Mouse (Mus musculus) ovary, postnatal 36 days (tissue): ENCODE data around the gene Zfp365.

ENCODE experiments used
- DNase-seq: peaks from one replicate; pipeline ENCODE4 v3.0.0; 2022; ENCODE audit warnings: low spot score, mixed read lengths

The Zfp365 gene

DNA sequence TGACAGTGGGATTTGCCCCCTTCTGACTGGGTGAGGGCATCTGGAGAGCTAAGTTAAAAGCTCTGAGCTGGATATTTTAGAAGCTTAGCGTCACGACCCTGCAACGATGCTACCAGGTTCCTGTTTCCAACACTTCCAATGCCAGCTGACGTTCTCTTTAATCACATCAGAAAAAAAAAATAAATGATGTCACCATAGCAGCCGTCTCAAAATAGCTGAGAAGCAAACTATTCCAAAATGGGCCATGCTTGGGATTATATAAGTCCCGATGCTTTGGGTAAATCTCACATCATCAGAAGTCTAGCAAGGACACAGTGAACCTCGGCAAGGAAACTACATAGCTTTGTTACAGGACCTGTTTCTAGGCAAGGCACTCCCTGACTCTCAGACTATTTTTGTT, 9.1 kb downstream of the Zfp365 start:
- DNase-seq, result no peak

DNA sequence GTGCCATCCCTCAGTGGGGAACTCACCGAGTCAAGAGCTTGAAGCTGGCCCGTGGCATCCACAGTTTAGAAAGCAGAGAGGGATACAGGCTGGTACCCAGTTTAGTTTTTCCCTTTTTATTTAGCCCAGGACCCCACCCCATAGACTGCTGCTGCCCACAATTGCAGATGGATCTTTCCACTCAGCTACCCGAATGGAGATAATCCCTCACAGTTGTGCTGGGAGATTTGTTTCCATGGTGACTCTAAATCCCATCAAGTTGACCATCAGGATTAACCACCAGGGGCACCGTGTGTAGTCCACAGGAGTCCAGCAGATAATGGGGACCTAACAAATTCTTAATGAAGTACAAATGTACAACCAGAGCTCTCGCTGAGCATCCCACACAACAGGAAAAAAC, 11.3 kb downstream of the Zfp365 start:
- no peak for DNase-seq

DNA sequence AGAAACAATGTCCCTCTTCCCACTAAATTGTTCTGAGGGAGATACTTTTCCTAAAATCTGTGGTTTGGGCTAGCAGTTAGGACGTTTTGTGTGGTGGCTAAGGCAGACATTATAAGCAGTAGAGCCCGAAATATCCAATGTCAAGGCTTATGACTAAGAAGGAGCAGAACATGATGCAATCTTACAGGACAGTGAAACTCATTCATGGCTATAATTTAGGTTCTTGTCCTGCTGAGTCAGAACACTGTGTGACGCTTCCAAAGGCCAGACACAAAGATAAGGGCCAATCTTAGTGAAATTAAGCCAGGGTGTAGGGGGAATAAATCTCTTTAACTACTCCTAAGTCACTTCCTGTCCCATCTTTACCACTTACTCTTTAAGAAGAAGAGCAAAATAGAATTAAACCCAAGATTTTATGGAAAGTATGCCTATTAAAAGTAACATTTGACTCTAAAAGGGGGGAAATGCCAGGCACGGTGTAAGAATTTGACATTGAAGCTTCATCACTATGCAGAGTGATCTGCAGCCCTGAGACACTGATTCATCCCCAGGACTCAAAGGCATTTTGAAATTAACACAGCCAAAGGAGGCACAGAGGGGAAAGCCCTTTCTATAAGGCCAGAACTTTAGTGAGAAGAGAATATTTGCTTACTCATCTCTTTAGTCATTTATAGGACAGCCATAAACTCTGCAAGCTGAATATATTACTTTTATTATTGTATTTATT, 13.3 kb downstream of the Zfp365 start:
- DNase-seq, result no peak

DNA sequence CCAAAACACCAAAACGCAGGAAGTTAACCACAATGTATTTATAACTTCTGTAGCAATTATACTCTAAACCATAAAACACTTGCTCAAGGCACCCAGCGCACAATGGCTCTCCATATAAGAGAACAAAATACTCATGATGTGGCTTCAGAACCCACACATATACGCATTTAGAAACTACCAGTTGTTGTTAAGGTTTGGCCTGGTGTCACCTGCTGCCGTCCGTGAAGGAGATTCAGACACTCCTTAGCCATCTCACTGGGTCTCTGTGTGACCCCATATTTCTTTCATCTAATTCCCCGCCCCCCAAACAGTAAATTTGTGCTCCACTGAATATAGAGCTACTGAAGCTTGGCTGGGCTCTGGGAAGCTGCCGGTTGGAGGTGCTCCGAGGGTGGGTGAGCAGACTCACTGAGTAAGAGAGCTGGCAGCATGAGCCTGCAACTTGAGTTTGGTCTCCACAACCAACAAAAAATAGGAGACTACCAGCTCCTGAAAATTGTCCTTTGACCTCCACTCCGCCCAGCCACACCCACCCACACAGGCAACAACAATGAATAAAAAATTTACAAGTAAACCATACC, 14.0 kb downstream of the Zfp365 start:
- no peak for DNase-seq

DNA sequence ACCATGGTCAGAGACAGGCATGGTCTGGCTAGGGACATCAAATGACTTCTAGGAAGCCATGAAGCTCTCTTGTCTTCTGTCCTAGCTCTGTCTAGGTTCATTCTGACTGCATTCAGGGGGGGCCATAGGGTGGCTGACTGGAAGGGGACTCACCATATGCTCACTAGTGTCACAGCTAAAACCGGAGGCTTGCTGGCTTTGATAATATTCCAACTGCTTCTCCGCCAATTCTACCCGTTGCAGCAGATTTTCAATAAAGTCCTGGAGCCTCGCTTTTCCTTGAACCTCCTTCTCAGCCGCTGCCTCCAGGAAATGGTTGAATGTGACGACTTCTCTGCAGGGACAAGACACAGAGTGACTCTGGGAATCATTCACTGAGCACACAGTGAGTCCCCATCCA, 15.2 kb downstream of the Zfp365 start:
- no peak for DNase-seq

DNA sequence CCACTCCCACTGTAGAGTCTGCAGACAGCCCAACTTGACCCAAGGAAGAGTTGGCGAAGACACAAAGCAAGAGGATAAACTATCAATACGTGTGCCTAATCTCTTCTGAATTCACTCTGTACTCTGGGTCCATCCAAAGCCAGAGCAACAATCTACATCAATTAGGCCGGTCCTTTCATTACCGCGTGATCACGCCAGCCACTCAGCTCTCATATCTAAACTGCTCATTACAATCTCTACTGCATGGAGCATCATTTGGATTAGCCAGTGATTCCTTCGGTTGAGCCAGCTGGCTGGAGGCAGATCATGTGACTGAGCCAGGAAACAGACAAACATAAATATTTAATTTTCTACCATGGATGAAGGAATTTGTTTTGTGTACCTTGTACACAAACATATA, 17.8 kb downstream of the Zfp365 start:
- no peak for DNase-seq

DNA sequence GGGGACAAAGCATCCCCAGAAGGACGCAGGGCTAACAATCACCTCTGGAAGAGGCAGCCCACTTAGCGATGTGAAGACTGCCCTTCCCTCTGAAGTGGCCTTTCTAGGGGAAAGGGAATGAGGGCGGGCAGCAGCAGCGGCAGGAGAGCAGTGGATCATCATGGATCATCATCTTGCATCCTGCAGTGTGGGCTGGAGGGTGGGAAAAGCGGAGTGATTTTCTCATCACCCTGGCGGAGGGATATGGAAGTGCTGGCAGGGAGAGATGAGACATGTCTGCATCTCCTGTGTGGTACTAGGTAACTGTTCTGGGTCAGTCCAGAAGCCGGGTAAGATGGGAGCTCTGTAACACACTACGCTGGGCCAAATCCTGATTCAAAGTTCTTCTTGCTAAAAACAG, 18.4 kb downstream of the Zfp365 start:
- DNase-seq, result no peak

DNA sequence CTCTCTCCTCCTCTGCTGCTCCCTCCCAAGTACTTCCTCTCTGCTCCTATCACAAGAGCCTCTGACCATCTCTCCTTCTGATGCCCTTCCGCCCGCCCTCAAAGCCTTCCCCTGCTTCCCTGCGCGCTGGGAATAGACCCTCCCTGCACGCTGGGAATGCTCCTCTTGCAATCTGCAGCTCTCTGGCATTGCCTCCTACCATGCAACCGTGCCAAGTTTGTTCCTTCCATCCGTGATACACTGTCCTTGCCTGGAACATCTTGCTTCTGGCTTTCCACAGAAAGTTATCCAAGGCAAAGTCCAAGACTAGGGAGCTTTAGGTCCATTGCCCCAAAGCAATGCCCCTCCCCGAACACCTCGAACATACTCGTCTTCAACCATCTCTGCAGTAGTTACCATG, 19.2 kb downstream of the Zfp365 start:
- no peak for DNase-seq

DNA sequence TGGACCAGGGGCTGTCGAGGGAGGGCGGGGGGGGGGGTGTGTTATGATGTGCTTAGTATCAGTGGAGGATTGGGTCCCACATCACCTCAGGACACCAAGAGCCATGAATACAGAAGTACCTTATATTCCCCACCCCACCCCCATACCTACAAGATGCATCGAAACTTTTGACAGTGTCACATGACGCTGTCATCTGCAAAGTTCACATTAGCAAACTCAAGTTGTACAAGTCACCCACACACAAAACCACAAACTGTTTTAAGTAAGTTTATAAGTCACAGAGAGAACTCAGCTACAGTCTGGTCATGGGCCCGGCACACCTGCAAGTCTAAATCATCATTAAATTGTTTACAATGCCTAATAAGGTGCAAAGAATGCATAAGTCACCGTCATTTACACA, 21.3 kb downstream of the Zfp365 start:
- no peak for DNase-seq

DNA sequence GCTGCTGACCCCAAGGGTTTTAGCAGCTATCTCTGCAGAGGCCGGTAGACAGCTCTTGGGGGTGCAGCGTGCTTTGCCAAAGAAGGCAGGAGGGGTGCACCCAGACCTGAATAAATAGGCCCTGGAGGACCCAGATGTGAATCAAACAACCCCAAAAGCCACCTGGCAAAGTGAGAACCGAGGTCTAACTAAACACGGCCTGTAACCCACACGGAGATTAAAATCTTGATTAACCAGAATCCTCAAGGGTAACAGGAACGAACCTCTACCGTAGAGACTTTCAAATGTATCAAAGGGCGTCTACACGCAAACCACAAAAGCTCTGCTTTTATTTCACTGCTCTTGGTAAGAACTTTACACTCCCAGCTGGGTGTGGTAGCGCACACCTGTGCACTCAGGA, 24.5 kb downstream of the Zfp365 start:
- no peak for DNase-seq

DNA sequence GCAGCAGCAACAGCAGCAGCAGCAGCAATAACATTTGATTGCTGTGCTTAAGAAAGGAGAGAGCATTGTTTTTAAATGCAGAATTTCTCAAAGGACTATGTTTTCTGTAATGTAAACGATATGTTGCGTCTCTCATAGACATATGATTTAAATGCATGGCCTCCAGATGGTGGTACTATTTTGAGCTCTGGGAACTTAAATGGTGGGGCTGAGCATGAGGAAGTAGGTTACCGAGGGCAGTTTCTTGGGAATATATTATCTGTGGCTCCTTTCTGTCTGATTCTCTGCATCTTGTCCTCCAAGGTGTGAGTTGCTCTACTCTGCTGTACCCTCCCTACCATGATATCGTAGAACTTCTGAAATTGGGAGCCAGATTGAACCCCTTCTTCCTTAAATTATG, 31.8 kb downstream of the Zfp365 start:
- no peak for DNase-seq

DNA sequence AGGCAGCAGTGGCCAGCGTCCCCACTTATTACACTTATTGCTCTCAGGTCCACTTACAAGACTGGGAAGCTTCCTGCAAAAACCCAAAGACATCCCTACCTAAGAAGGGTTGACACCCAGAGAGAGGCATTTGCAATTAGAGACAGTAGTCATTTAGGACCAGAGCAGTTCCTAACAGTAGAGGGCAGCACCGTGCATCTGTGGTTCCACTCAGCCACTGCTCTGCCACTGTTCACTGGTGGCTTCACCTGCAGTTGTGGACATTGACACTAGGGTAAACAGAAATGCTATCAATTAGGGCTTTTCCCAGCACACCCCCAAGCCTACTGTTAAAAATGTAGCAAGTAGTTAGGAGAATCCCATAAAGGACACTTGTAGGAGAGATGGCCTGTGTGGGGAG, 40.7 kb downstream of the Zfp365 start:
- DNase-seq, result peak; percentile 45

DNA sequence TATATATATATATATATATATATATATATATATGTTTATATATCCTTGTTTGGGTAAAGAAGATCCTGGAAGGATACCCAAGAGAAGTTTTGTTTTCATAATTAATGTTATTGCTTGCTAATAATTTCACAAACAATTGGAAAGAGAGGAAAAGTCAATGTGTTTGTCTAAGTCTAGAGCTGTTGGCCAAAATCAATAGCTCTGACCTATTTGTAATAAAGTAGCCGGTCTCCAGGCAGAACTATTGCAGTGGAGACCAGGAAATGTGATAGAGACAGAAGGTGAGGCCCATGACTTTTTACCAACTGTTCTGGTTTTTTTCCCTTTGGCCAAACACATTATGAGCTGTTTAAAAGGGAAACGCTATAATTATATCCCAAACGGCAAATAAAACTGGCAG, 44.2 kb downstream of the Zfp365 start:
- DNase-seq, result no peak

DNA sequence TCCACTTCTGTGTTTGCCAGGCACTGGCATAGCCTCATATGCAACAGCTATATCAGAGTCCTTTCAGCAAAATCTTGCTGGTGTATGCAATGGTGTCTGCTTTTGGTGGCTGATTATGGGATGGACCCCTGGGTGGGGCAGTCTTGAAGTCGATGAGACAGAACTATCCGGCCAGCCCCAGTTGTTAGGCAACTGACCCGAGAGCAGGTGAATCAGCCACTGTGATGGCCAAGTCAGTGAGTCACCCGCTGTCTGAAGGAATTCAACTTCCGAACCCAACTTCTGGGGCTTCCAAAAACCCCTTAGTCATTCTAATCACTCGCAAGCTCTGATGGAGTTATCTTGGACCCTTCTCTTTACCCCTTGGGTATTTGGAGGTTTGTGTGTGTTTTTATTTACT, 46.6 kb downstream of the Zfp365 start:
- no peak for DNase-seq

DNA sequence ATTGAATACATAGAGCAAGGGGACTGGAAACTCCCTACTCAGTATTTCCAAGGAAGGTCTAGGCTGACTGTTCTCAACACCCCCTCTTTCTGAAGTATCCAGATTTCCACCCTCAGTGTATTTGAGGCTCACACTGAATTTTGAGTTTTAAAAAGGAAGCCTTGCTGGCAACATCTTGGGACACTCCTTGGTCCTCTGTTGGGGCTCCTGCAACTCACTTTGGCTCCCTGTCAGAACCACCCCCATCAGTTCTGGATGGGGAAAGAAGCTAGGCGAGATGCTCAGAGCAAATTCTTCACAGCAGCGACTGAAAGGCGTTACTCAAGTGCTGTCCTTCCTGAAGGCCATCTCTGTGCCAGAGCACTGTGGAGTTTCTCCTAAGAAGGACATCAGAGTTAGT, 47.4 kb downstream of the Zfp365 start:
- no peak for DNase-seq

DNA sequence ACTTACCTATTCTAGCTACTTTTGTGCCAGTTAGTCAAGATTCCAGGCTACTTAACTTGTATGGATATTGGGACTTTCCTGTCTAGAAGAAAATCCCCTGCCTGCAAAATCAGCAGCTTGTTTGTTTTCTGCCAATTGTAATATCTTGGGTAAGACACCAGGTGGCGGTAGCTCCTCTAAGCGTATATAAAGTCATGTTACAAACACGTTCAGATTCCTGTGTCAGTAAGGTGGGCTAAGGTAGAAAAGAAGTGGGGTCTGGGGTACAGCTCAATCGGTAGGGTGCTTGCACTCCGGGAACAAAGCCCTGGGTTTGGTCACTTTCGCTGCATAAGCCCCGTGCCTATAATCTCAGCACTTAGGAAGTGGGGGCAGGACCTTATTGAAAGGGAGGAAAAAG, 50.1 kb downstream of the Zfp365 start:
- no peak for DNase-seq

DNA sequence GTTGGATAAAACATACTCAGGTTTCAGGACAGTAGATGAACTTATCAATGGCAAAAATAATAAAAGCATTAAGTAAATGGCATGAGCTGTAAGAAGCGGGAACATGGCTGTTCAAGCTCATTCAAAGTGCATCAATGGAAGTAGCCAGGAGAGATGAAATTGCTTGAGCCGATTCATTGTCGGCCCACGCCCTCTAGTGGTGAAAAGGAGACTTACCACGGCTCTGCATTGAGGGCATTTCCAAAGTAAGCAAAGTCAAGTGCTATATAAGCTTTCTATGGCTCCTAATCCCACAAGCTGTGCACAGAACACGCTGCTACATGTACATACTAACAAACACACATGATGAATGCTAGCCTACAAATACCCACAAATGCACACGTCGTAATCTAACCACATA, 53.6 kb downstream of the Zfp365 start:
- peak; percentile 56 for DNase-seq

DNA sequence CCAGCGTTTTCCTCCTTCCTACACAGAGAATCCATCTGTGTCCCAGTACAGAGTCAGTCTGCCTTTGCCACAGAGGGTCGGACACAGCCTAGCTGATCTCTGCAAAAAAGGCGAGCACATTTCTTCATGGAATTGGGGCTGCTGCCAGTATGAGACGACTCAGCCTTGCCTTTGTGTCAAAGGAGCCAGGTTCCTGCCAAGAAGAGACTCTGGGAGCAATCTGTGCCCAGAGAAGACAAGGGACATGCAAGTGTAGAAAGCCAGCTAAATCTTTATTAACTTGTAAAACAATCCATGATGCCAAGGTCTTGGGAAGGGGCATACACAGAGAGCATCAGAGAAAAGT, 54.9 kb downstream of the Zfp365 start:
- peak; percentile 12 for DNase-seq

DNA sequence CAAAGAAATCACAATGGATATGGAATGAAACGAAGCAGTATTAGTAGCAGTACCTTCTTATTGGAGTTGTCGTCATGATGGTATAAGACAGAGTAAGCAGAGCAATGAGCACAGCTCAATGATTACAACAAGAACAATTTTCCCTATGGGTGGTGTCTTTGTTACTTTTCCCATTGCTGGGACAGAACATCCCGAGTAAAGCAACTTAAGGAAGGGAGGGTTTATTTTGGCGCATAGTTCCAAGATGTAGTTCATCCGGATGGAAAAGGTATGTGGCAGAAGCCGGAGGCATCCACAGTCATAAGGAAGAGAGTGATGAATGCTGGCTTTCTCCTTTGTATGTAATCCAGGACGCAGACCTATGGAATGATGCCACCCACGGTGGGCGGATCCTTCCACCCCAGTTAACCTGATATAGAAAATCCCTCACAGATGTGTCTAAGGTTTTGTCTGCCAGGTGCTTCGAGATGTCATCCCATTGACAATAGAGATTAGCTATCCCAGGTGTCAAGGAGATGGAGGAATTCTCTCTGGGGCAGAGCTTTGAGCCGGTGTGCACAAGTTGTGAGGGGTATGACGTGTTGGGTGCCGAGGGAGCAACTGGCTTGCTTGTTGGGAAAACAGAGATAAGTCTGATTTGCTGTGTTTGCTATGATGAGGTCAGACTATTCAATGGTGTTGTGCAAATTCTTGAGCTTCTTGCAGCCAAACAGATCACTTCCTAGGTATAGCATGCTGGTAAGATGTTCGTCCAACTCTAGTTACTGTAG, 55.5 kb downstream of the Zfp365 start:
- DNase-seq, result no peak

DNA sequence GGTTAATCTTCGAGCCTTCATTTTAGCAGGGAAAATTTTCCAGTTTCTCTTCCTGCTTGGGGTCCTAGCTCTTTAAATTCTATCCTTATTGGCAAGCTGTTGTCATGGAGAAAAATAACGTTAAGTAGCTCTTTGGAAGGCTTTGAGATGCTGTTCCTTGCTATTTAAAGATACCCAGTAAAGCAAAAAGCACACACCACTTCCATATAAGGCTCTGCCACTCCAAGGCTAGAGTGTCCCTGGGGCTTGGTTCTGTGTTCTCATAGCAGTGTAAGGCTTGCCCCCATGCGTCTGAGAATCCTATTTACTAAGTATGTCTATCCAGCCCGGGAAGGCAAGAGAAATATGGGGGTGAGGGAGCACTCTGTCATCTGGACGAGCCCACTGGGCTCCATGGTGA, 56.7 kb downstream of the Zfp365 start:
- no peak for DNase-seq

DNA sequence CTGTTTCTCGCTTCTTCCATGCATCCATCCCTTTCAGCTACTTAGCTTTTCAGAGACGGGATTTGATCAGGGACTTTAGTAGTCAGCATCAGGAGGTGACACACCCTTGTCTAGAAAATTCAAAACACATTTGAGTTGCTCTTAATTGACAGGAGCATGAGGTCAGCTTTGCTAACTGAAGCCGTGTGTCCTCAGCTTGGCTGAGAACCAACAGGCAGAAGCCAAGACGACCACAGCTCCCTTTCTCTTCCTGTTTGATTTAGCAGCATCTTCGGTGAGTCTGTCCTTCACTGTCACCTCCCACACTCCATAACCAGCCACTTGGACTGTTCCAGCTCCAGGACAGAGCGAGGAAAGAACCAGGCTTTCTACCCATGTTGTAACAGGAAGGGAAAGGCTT, 60.1 kb downstream of the Zfp365 start:
- no peak for DNase-seq

DNA sequence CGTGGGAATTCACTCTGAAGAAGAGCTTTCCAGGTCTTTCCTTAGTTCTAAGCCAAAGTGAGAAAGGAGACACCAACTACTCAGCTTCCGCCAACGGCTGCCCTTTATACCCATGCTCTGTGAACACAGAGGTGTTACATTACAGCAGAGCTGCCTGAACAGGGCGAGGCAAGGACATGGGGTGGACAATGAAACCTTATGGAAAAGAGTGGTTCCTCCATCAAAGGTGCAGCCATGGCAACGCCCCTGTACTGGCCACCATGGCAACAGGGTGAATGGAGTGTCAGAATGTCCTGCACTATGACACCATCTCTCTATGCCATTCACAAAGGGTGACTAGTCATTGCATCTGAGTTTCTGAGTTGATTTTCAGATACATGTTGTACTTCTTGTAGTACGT, 61.4 kb downstream of the Zfp365 start:
- DNase-seq, result no peak

DNA sequence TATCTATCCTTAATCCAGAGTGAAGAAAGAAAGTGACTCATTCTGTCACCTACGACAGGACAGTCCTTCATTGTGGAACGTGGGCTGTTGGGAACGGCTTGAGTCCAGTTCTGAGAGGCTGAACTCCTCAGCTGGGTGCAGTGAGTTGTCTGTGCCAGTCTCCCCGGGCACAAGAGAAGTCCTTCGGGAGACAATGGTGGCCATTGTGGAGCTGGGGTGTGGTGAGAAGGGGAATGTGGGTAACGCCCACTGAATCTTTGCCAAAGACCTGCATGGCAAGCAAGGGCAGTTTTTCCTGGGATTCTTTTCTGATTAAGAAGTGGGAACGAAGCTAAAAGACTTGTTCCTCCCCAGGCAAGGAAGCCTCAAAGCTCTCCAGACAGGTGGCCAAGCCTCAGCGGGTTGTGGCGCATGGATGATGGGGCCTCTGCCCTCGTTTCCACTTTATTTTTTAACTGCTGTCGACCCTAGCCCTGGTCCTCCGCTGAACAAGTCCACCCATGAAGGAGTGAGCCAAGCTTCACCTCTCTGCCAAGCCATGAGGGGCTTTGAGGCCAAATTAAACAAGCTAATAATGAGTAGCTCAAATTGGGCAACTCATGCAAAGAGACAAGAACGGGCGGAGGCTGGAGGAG, 66.3 kb downstream of the Zfp365 start:
- no peak for DNase-seq
